Mouse (Mus musculus) embryonic facial prominence, embryonic 11.5 days (tissue): ENCODE measurements around the gene Prss28. TPM values are rescaled to one million over a fixed set of nuclear protein-coding genes. Genes with fewer than 3 reads are reported as not detected.
A peak's percentile ranks its signal among the peaks of the same experiment; 100 is the strongest.

Experiments used
- ATAC-seq: fragments of 200-750 bp; cut with Nextera tagmentation; replicated peaks from 2 replicates; pipeline ENCODE4 v1.8.0; 2017; ENCODE audit warnings: low read depth; ENCODE audit not compliant: insufficient number of reproducible peaks, low FRiP score, low TSS enrichment
- DNase-seq: peaks from one replicate; pipeline ENCODE4 v3.0.0-alpha.2; 2015; ENCODE audit warnings: low spot score
- H3K27ac ChIP-seq: fragments of 300-500 bp; sonication (generic); replicated peaks from 2 replicates; pipeline ENCODE4 v1.5.1; 2014; ENCODE audit warnings: mild to moderate bottlenecking, low read depth, low read length, control low read depth
- H3K27me3 ChIP-seq: fragments of 300-500 bp; sonication (generic); 2 replicates; pipeline ENCODE4 v1.6.1; 2014; ENCODE audit warnings: mild to moderate bottlenecking, low read length, moderate library complexity, mixed read lengths; ENCODE audit not compliant: control insufficient read depth, insufficient read depth
- H3K36me3 ChIP-seq: fragments of 300-500 bp; sonication (generic); replicated peaks from 2 replicates; pipeline ENCODE4 v1.6.1; 2014; ENCODE audit warnings: low read depth, mild to moderate bottlenecking, low read length, moderate library complexity, mixed read lengths; ENCODE audit not compliant: control insufficient read depth, insufficient read depth
- H3K4me1 ChIP-seq: fragments of 300-500 bp; sonication (generic); 2 replicates; pipeline ENCODE4 v1.6.1; 2014; ENCODE audit warnings: low read length, mixed read lengths; ENCODE audit not compliant: control insufficient read depth, insufficient read depth
- H3K4me2 ChIP-seq: fragments of 300-500 bp; sonication (generic); 2 replicates; pipeline ENCODE4 v1.6.1; 2014; ENCODE audit warnings: low read depth, mild to moderate bottlenecking, control low read depth, low read length, moderate library complexity
- H3K4me3 ChIP-seq: fragments of 300-500 bp; sonication (generic); 2 replicates; pipeline ENCODE4 v1.5.1; 2014; ENCODE audit warnings: low read depth, low read length, control low read depth
- H3K9ac ChIP-seq: fragments of 300-500 bp; sonication (generic); replicated peaks from 2 replicates; pipeline ENCODE4 v1.6.1; 2014; ENCODE audit warnings: mild to moderate bottlenecking, control low read depth, low read length
- H3K9me3 ChIP-seq: fragments of 300-500 bp; sonication (generic); replicated peaks from 2 replicates; pipeline ENCODE4 v1.6.1; 2016; ENCODE audit warnings: mild to moderate bottlenecking, low read length, inconsistent platforms, mixed read lengths; ENCODE audit not compliant: control insufficient read depth
- WGBS: fragments of 180-500 bp; shearing (Covaris S2); extraction: QIAGEN DNeasy Blood & Tissue Kit; methylation state at CpG from one replicate; pipeline ENCODE4 v1.1.7; 2014; 5-methylcytosine and 5-hydroxymethylcytosine counted together
- polyA plus RNA-seq: library from polyadenylated mRNA; unstranded; fragments of >200 nt; fragmentation: Nextera tagmentation; extraction: Ambion mirVana; gene quantifications from 2 replicates; pipeline ENCODE4 v1.2.1, GENCODE M21; 2014

Gene Prss28
- not detected in 2 replicates for polyA plus RNA-seq

GRCm38 (mm10) chr17:25308346-25308745, at the start of gene Prss28:
Gene Prss28 (plus strand): TSS chr17:25308646.
- ATAC-seq, result no peak

GRCm38 (mm10) chr17:25264453-25264852, 44.0 kb upstream of the Prss28 start:
- Histone ChIP-seq H3K27me3 (no peaks in the 10 kb centered on the region), H3K27ac (no peak overlapping the region), H3K4me2 (no peak overlapping the region), H3K9ac (no peak overlapping the region), H3K4me1 (no peaks in the 10 kb centered on the region), H3K36me3 (peaks cover 38% of the 10 kb centered on the region), H3K9me3 (no peaks in the 10 kb centered on the region), H3K4me3 (no peak overlapping the region)
- ATAC-seq (no peak), DNase-seq (no peak)
- WGBS, result 67% methylated on average over 3 of the region's 3 CpGs

More at GRCm38 (mm10) chr17:25308346-25308745, at the start of gene Prss28:
- no peaks in the 10 kb centered on the region for H3K36me3 ChIP-seq
- no peak for DNase-seq
- no peak within 1 kb of the TSS for H3K4me3 ChIP-seq
- WGBS, result 77% methylated on average over 4 of the region's 4 CpGs
- no peak within 1 kb of the TSS for H3K27ac ChIP-seq
- H3K4me1 ChIP-seq, result no peaks in the 10 kb centered on the region
- no peak within 1 kb of the TSS for H3K4me2 ChIP-seq
- no peaks in the 10 kb centered on the region for H3K27me3 ChIP-seq
- H3K9ac ChIP-seq, result no peak within 1 kb of the TSS
- no peaks in the 10 kb centered on the region for H3K9me3 ChIP-seq

GRCm38 (mm10) chr17:25270795-25271335, 37.6 kb upstream of the Prss28 start:
- H3K36me3 ChIP-seq, result peaks cover 21% of the 10 kb centered on the region
- peak overlapping the region; percentile 94 for H3K4me2 ChIP-seq
- peaks cover 6% of the 10 kb centered on the region for H3K4me1 ChIP-seq
- no peaks in the 10 kb centered on the region for H3K9me3 ChIP-seq
- H3K9ac ChIP-seq, result 0 out of 2 replicates have a peak overlapping the region, but pooled peaks have one; percentile 18
- H3K27me3 ChIP-seq, result no peaks in the 10 kb centered on the region
- no peak overlapping the region for H3K4me3 ChIP-seq
- ATAC-seq, result no peak
- 87% methylated on average over 2 of the region's 2 CpGs for WGBS
- DNase-seq, result no peak
- H3K27ac ChIP-seq, result no peak overlapping the region

- Histone ChIP-seq H3K27ac (peak overlapping the region; percentile 96), H3K4me2 (peak overlapping the region; percentile 94), H3K4me1 (peaks cover 6% of the 10 kb centered on the region), H3K4me3 (peak overlapping the region; percentile 99), H3K36me3 (peaks cover 7% of the 10 kb centered on the region), H3K27me3 (no peaks in the 10 kb centered on the region), H3K9ac (peak overlapping the region; percentile 100), H3K9me3 (no peaks in the 10 kb centered on the region)
- 0% methylated on average over 10 of the region's 10 CpGs for whole genome bisulfite sequencing
- DNase-seq (peak; percentile 40), ATAC-seq (no peak)
These were observed 36.1 kb upstream of the Prss28 start for GRCm38 (mm10) chr17:25272326-25272725.

GRCm38 (mm10) chr17:25272951-25273705, 35.3 kb upstream of the Prss28 start:
- DNase-seq, result peak; percentile 91
- Histone ChIP-seq H3K4me2 (peak overlapping the region; percentile 94), H3K4me3 (peak overlapping the region; percentile 99), H3K36me3 (peaks cover 5% of the 10 kb centered on the region), H3K27me3 (no peaks in the 10 kb centered on the region), H3K4me1 (peaks cover 6% of the 10 kb centered on the region), H3K27ac (peak overlapping the region; percentile 96), H3K9ac (peak overlapping the region; percentile 100), H3K9me3 (no peaks in the 10 kb centered on the region)
- WGBS, result under 1% methylated on average over 86 of the region's 92 CpGs
- ATAC-seq, result peak; percentile 90

GRCm38 (mm10) chr17:25273706-25274501, 34.5 kb upstream of the Prss28 start:
- WGBS, result under 1% methylated on average over 39 of the region's 45 CpGs
- Histone ChIP-seq H3K4me3 (peak overlapping the region; percentile 99), H3K27ac (peak overlapping the region; percentile 96), H3K27me3 (no peaks in the 10 kb centered on the region), H3K36me3 (peaks cover 2% of the 10 kb centered on the region), H3K4me1 (peaks cover 6% of the 10 kb centered on the region), H3K9ac (peak overlapping the region; percentile 100), H3K9me3 (no peaks in the 10 kb centered on the region), H3K4me2 (peak overlapping the region; percentile 37)
- DNase-seq, result peak; percentile 96
- ATAC-seq, result peak; percentile 84

- no peak for ATAC-seq
- Histone ChIP-seq H3K27me3 (no peaks in the 10 kb centered on the region), H3K27ac (peak within 1 kb of the TSS; percentile 96), H3K4me3 (peak within 1 kb of the TSS; percentile 99), H3K4me2 (peak within 1 kb of the TSS; percentile 37), H3K36me3 (no peaks in the 10 kb centered on the region), H3K9me3 (no peaks in the 10 kb centered on the region), H3K4me1 (peaks cover 6% of the 10 kb centered on the region), H3K9ac (peak within 1 kb of the TSS; percentile 100)
- no peak for DNase-seq
- 84% methylated on average over 9 of the region's 9 CpGs for WGBS
These were observed 33.7 kb upstream of the Prss28 start, which contains the start of gene Ube2i for GRCm38 (mm10) chr17:25274571-25275346. Gene Ube2i (minus strand): TSS chr17:25274622.
